Mouse (Mus musculus) right cerebral cortex, postnatal 4 days (tissue): Measurements from ENCODE around the gene Ptcd1.
A peak's percentile ranks its signal among the peaks of the same experiment; 100 is the strongest.
"Not testable (repeated sequence)": the region's sequence is repeated elsewhere in the genome, so short reads cannot be mapped to it uniquely, and the experiment has no call there.

Source experiments
- DNase-seq: peaks from one replicate; pipeline ENCODE4 v3.0.0-alpha.2; 2022

Gene Ptcd1

GRCm38 (mm10) chr5:145166536-145167305 is at the start of gene Ptcd1, which contains the start of gene Cpsf4:
TSS of gene Ptcd1 (minus strand) at chr5:145167108.
TSS of gene Cpsf4 (plus strand) at chr5:145167213.
- DNase-seq = peak; percentile 97

- no peak for DNase-seq
These were observed 47.8 kb upstream of the Ptcd1 start for GRCm38 (mm10) chr5:145214679-145215078.

- no peak for DNase-seq
These were observed 46.6 kb upstream of the Ptcd1 start for GRCm38 (mm10) chr5:145213505-145213904.

- no peak for DNase-seq
These were observed 45.3 kb upstream of the Ptcd1 start for GRCm38 (mm10) chr5:145212216-145212615.

GRCm38 (mm10) chr5:145211340-145211739 is 44.4 kb upstream of the Ptcd1 start:
- DNase-seq = no peak

GRCm38 (mm10) chr5:145208391-145208790 is 41.5 kb upstream of the Ptcd1 start:
- not testable (repeated sequence) for DNase-seq

- DNase-seq = no peak
These were observed 41.0 kb upstream of the Ptcd1 start for GRCm38 (mm10) chr5:145207954-145208353.

GRCm38 (mm10) chr5:145207385-145207784 is 40.5 kb upstream of the Ptcd1 start:
- DNase-seq = no peak

GRCm38 (mm10) chr5:145205041-145205440 is 38.1 kb upstream of the Ptcd1 start:
- no peak for DNase-seq

GRCm38 (mm10) chr5:145203936-145204691 is 37.2 kb upstream of the Ptcd1 start, which contains the start of gene Zkscan5:
TSS of gene Zkscan5 (plus strand) at chr5:145204562.
- peak; percentile 97 for DNase-seq

GRCm38 (mm10) chr5:145202446-145202845 is 35.5 kb upstream of the Ptcd1 start:
- no peak for DNase-seq

- peak; percentile 48 for DNase-seq
These were observed 34.5 kb upstream of the Ptcd1 start, which contains the start of gene Zkscan14 for GRCm38 (mm10) chr5:145201321-145201991. TSS of gene Zkscan14 (minus strand) at chr5:145201868.

- DNase-seq = no peak
These were observed 33.5 kb upstream of the Ptcd1 start for GRCm38 (mm10) chr5:145200387-145200786.

- DNase-seq = no peak
These were observed 25.1 kb upstream of the Ptcd1 start, which contains the start of gene Atp5j2 for GRCm38 (mm10) chr5:145191962-145192361. TSS of gene Atp5j2 (minus strand) at chr5:145192062.

GRCm38 (mm10) chr5:145190875-145191798 is 24.2 kb upstream of the Ptcd1 start:
- peak; percentile 86 for DNase-seq

GRCm38 (mm10) chr5:145190373-145190772 is 23.5 kb upstream of the Ptcd1 start:
- DNase-seq = no peak

- no peak for DNase-seq
These were observed 22.5 kb upstream of the Ptcd1 start for GRCm38 (mm10) chr5:145189416-145189815.

- DNase-seq = no peak
These were observed 18.3 kb upstream of the Ptcd1 start for GRCm38 (mm10) chr5:145185244-145185643.

- DNase-seq = no peak
These were observed 11.6 kb upstream of the Ptcd1 start for GRCm38 (mm10) chr5:145178461-145178980.

- no peak for DNase-seq
These were observed 376 bp upstream of the Ptcd1 start for GRCm38 (mm10) chr5:145167306-145167661.

- no peak for DNase-seq
These were observed 1.7 kb downstream of the Ptcd1 start for GRCm38 (mm10) chr5:145165184-145165583.

- DNase-seq = no peak
These were observed 2.2 kb downstream of the Ptcd1 start for GRCm38 (mm10) chr5:145164710-145165109.
